In genomic region chr10:117526834-117527188, GRCm38 (mm10) we compare ENCODE assay signal across 15 mouse cellular contexts.
"Had no signal": no experiment of that assay in that cellular context is flagged by ENCODE, and none has a peak within 500 bp of the region (broad histone marks: within the 10 kb centered on the region; RNA-seq: fewer than 3 reads in every experiment).

No protein-coding gene starts in this region.

- H3K4me1 ChIP-seq: lung, embryonic 15.5 days; megakaryocyte, embryonic 14.5 days; midbrain, embryonic 13.5 days; midbrain, embryonic 15.5 days; neural tube, embryonic 12.5 days; stomach, embryonic 15.5 days had no signal

- H3K27ac ChIP-seq: lung, embryonic 15.5 days; macrophage; midbrain, embryonic 13.5 days; midbrain, embryonic 15.5 days; neural tube, embryonic 12.5 days; stomach, embryonic 15.5 days; stomach, postnatal 0 days had no signal

- DNase-seq: liver, postnatal 0 days; lung, adult 2 months; lung, postnatal 14 days; lung, postnatal 36 days; right cerebral cortex, postnatal 14 days; thymus, postnatal 14 days; thymus, postnatal 36 days had no signal

- H3K9me3 ChIP-seq: lung, embryonic 15.5 days; megakaryocyte, embryonic 14.5 days; midbrain, embryonic 13.5 days; midbrain, embryonic 15.5 days; neural tube, embryonic 12.5 days; stomach, embryonic 15.5 days had no signal

- H3K4me3 ChIP-seq: lung, embryonic 15.5 days; megakaryocyte, embryonic 14.5 days; midbrain, embryonic 13.5 days; midbrain, embryonic 15.5 days; neural tube, embryonic 12.5 days; stomach, embryonic 15.5 days had no signal

- H3K27me3 ChIP-seq: lung, embryonic 15.5 days; midbrain, embryonic 13.5 days; midbrain, embryonic 15.5 days; neural tube, embryonic 12.5 days; stomach, embryonic 15.5 days had no signal

- H3K36me3 ChIP-seq: lung, embryonic 15.5 days; midbrain, embryonic 13.5 days; midbrain, embryonic 15.5 days; neural tube, embryonic 12.5 days; stomach, embryonic 15.5 days had no signal
